ENCODE assay signal across 8 mouse cellular contexts in the genomic region with DNA sequence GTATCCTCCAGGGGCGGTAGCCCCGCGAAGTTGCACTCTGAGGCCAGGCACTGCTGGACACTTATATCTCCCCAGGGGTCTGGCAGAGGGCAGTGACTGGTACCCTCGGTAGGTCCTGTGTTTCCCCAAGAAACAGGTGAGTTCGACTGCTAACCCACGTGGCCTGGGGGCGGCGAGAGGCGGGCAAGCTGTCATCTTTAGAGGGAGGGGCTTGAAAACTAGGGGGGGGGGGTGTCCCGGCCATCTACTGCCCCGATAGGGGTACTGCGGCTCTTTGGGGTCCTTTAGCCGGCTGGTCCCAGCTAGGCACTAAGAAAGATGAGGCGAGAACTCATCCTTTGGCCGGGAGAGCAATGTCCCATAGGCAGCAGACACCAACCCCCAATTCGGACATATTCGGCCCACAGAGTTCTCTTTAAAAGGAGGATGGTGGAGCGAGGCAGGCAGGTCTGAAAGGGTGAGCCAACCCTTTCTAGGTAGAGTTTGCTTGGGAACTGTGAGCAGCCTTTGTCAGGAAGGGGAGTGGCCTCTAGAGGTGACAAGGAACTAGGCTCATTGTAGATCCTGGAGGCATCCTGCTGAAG. TPM values are rescaled to one million over a fixed set of nuclear protein-coding genes. Genes with fewer than 3 reads are reported as not detected.
DNase-seq lines count a peak whose midpoint lies in the region; ATAC-seq and TF ChIP-seq lines count a peak whose summit lies in the region.

No protein-coding gene starts in this region.

- no peak for TF ChIP-seq POLR2A in liver, adult 2 months (IDR thresholded peaks at IDR 0.05; ENCODE audit: extremely low read depth, insufficient read depth, low read length)
- TF ChIP-seq POLR2A in MEL (IDR thresholded peaks at IDR 0.05; ENCODE audit: control insufficient read depth in 1 of 2, insufficient read depth in 1 of 2, low read depth in 1 of 2, low read length in 2 of 2, poor library complexity in 1 of 2): no peak

- peak; percentile 79 for ATAC-seq in hindbrain, embryonic 12.5 days (ENCODE audit: low FRiP score)
- peak; percentile 76 for ATAC-seq in limb, embryonic 15.5 days (ENCODE audit: insufficient number of reproducible peaks, low FRiP score, low TSS enrichment, low read depth)
- peak; percentile 9; the same call in 1 of the 2 replicates for ATAC-seq in neutrophil, adult 5-6 weeks (ENCODE audit: extremely low read depth, insufficient number of reproducible peaks, low FRiP score, poor library complexity, severe bottlenecking)

- under 1% methylated on average over 18 of the region's 18 CpGs for WGBS in liver, adult 2 months
- WGBS in hindbrain, embryonic 12.5 days: 0% methylated on average over 18 of the region's 18 CpGs
- under 1% methylated on average over 18 of the region's 18 CpGs for WGBS in limb, embryonic 15.5 days

- no peaks in the 10 kb centered on the region for H3K9me3 ChIP-seq in MEL (replicated peaks; ENCODE audit: insufficient read depth, low read length)
- H3K9me3 ChIP-seq in hindbrain, embryonic 12.5 days (replicated peaks): no peaks in the 10 kb centered on the region
- H3K9me3 ChIP-seq in limb, embryonic 15.5 days: no peaks in the 10 kb centered on the region

- peak overlapping the region; percentile 83 for H3K4me2 ChIP-seq in hindbrain, embryonic 12.5 days (replicated peaks)
- peak overlapping the region; percentile 85 for H3K4me2 ChIP-seq in limb, embryonic 15.5 days

- TF ChIP-seq EP300 in MEL (IDR thresholded peaks at IDR 0.05; ENCODE audit: low read depth in 1 of 2, low read length in 2 of 2): no peak

- peak overlapping the region; percentile 63 for H3K4me3 ChIP-seq in liver, adult 2 months (ENCODE audit: insufficient read depth, low read depth, low read length)
- peak overlapping the region; percentile 96 for H3K4me3 ChIP-seq in MEL (ENCODE audit: control insufficient read depth in 1 of 2, insufficient read depth in 1 of 2, low read depth in 2 of 2, low read length in 2 of 2)
- peak overlapping the region; percentile 80 for H3K4me3 ChIP-seq in hindbrain, embryonic 12.5 days
- H3K4me3 ChIP-seq in limb, embryonic 15.5 days: peak overlapping the region; percentile 76

- no peaks in the 10 kb centered on the region for H3K27me3 ChIP-seq in liver, adult 2 months (ENCODE audit: control insufficient read depth, insufficient read depth, low read length)
- peaks cover 3 to 6% of the 10 kb centered on the region in 2 experiments; a peak in 3 of 4 replicates for H3K27me3 ChIP-seq in MEL (ENCODE audit: control insufficient read depth in 1 of 2, insufficient read depth in 2 of 2, low read length in 2 of 2)
- H3K27me3 ChIP-seq in hindbrain, embryonic 12.5 days: peaks cover 16% of the 10 kb centered on the region
- 0 out of 2 replicates have a peak, but pooled peaks cover 5% of the 10 kb centered on the region for H3K27me3 ChIP-seq in limb, embryonic 15.5 days

- H3K27ac ChIP-seq in liver, adult 2 months (replicated peaks; ENCODE audit: insufficient read depth, low read depth, low read length): peak overlapping the region; percentile 40
- peak overlapping the region; percentile 45 for H3K27ac ChIP-seq in MEL (ENCODE audit: control insufficient read depth, low read depth, low read length)
- H3K27ac ChIP-seq in hindbrain, embryonic 12.5 days: peak overlapping the region; percentile 70
- peak overlapping the region; percentile 72 for H3K27ac ChIP-seq in limb, embryonic 15.5 days

- H3K4me1 ChIP-seq in liver, adult 2 months (ENCODE audit: control insufficient read depth, insufficient read depth, low read length): peaks cover 3% of the 10 kb centered on the region; the same call in 1 of the 2 replicates
- H3K4me1 ChIP-seq in MEL (ENCODE audit: control insufficient read depth in 1 of 2, insufficient read depth in 2 of 2, low read length in 2 of 2): no peaks in the 10 kb centered on the region
- H3K4me1 ChIP-seq in hindbrain, embryonic 12.5 days: peaks cover 9% of the 10 kb centered on the region
- H3K4me1 ChIP-seq in limb, embryonic 15.5 days: peaks cover 10% of the 10 kb centered on the region

- DNase-seq in liver, adult 2 months (ENCODE audit: extremely low read depth, low read depth, low spot score): peak; percentile 50
- no peak for DNase-seq in liver
- peak; percentile 78 for DNase-seq in MEL (ENCODE audit: low read depth, low spot score)
- DNase-seq in embryo, embryonic 10.5 days (ENCODE audit: low spot score): peak; percentile 48
- DNase-seq in layer of hippocampus, adult 9-10 months (ENCODE audit: low spot score): no peak

- no peak for TF ChIP-seq RAD21 in MEL (IDR thresholded peaks at IDR 0.05; ENCODE audit: low read depth, low read length)

- no peak for TF ChIP-seq CTCF in liver, adult 2 months (IDR thresholded peaks at IDR 0.05; ENCODE audit: low read depth, low read length)
- no peak; a peak in 1 of 6 replicates for TF ChIP-seq CTCF in MEL (IDR thresholded peaks at IDR 0.05 in 2 of 3, conservative IDR thresholded peaks at IDR 0.05 in 1 of 3; ENCODE audit: control insufficient read depth in 1 of 3, insufficient read depth in 1 of 3, low read depth in 2 of 3, low read length in 3 of 3, poor library complexity in 1 of 3, severe bottlenecking in 1 of 3)

- H3K79me2 ChIP-seq in liver, adult 2 months (ENCODE audit: control insufficient read depth, insufficient read depth, low read length): peaks cover 14% of the 10 kb centered on the region; the same call in 1 of the 2 replicates
- H3K79me2 ChIP-seq in MEL (ENCODE audit: control insufficient read depth, insufficient read depth, low read length, poor library complexity): no peaks in the 10 kb centered on the region; the same call in 1 of the 2 replicates

- peaks cover 6% of the 10 kb centered on the region; the same call in 1 of the 2 replicates for H3K36me3 ChIP-seq in liver, adult 2 months (ENCODE audit: control insufficient read depth, insufficient read depth, low read length)
- H3K36me3 ChIP-seq in MEL (ENCODE audit: control insufficient read depth in 1 of 2, insufficient read depth in 2 of 2, low read length in 2 of 2): no peaks in the 10 kb centered on the region; a peak in 1 of 4 replicates
- no peaks in the 10 kb centered on the region for H3K36me3 ChIP-seq in hindbrain, embryonic 12.5 days
- H3K36me3 ChIP-seq in limb, embryonic 15.5 days: no peaks in the 10 kb centered on the region

- H3K9ac ChIP-seq in liver, adult 2 months (ENCODE audit: low read depth, low read length): peak overlapping the region; percentile 69
- peak overlapping the region; percentile 93 for H3K9ac ChIP-seq in MEL (ENCODE audit: control insufficient read depth, low read depth, low read length, poor library complexity, severe bottlenecking)
- peak overlapping the region; percentile 76 for H3K9ac ChIP-seq in hindbrain, embryonic 12.5 days
- H3K9ac ChIP-seq in limb, embryonic 15.5 days: peak overlapping the region; percentile 73

RNA-seq across cellular contexts. Expression of a gene that starts 0.4 kb away (rescaled TPM):
- 9.2 and 12.4 TPM in 2 replicates for total RNA-seq in liver, adult 2 months (2014; rRNA removed)
- polyA plus RNA-seq in liver, adult 2 months (2012; rRNA removed): 29.2 and 29.6 TPM in 2 replicates
- 10.1 and 11.5 TPM in 2 replicates for total RNA-seq in MEL (2012; rRNA removed)
- 10 to 100 TPM in 1 of 2 experiments, not detected in 1; 13.5 TPM for polyA plus RNA-seq in MEL (2012; ENCODE audit: insufficient read depth in 1 of 2, insufficient read length in 2 of 2, low read depth in 1 of 2, low replicate concordance in 2 of 2, missing spikeins in 1 of 2)
- polyA plus RNA-seq in hindbrain, embryonic 12.5 days (2016; fragmentation: Nextera tagmentation; extraction: Ambion mirVana): 17.1 and 20.1 TPM in 2 replicates
- 15.9 and 16.9 TPM in 2 replicates for polyA plus RNA-seq in limb, embryonic 15.5 days (2015; fragmentation: Nextera tagmentation; extraction: Ambion mirVana)
- total RNA-seq in neutrophil, adult 5-6 weeks (2017): 18.4 and 20.3 TPM in 2 replicates

RNA-seq across cellular contexts. Expression of a gene that starts 15.3 kb away (rescaled TPM):
- 31.8 and 34.4 TPM in 2 replicates for total RNA-seq in liver, adult 2 months (2014; rRNA removed)
- polyA plus RNA-seq in liver, adult 2 months (2012; rRNA removed): 8.3 and 9.9 TPM in 2 replicates
- total RNA-seq in MEL (2012; rRNA removed): 54.2 and 55.8 TPM in 2 replicates
- polyA plus RNA-seq in MEL (2012; ENCODE audit: insufficient read depth in 1 of 2, insufficient read length in 2 of 2, low read depth in 1 of 2, low replicate concordance in 2 of 2, missing spikeins in 1 of 2): 100 to 1,000 TPM in 1 of 2 experiments, 10 to 100 TPM in 1; 55.7 to 521 TPM
- polyA plus RNA-seq in hindbrain, embryonic 12.5 days (2016; fragmentation: Nextera tagmentation; extraction: Ambion mirVana): 125 and 135 TPM in 2 replicates
- 71.7 and 72.2 TPM in 2 replicates for polyA plus RNA-seq in limb, embryonic 15.5 days (2015; fragmentation: Nextera tagmentation; extraction: Ambion mirVana)
- total RNA-seq in neutrophil, adult 5-6 weeks (2017): 178 and 218 TPM in 2 replicates

RNA-seq across cellular contexts. Expression of a gene that starts 18.3 kb away (rescaled TPM):
- 0.18 and 0.27 TPM in 2 replicates for total RNA-seq in liver, adult 2 months (2014; rRNA removed)
- polyA plus RNA-seq in liver, adult 2 months (2012; rRNA removed): 0.70 and 1.2 TPM in 2 replicates
- 136 and 149 TPM in 2 replicates for total RNA-seq in MEL (2012; rRNA removed)
- 100 to 1,000 TPM in 1 of 2 experiments, not detected in 1; 133 TPM for polyA plus RNA-seq in MEL (2012; ENCODE audit: insufficient read depth in 1 of 2, insufficient read length in 2 of 2, low read depth in 1 of 2, low replicate concordance in 2 of 2, missing spikeins in 1 of 2)
- polyA plus RNA-seq in hindbrain, embryonic 12.5 days (2016; fragmentation: Nextera tagmentation; extraction: Ambion mirVana): 2.0 and 2.3 TPM in 2 replicates
- polyA plus RNA-seq in limb, embryonic 15.5 days (2015; fragmentation: Nextera tagmentation; extraction: Ambion mirVana): 7.0 and 10.3 TPM in 2 replicates
- 0.25 and 3.0 TPM in 2 replicates for total RNA-seq in neutrophil, adult 5-6 weeks (2017)

RNA-seq across cellular contexts. Expression of a gene that starts 39.9 kb away (rescaled TPM):
- not detected in 2 replicates for total RNA-seq in liver, adult 2 months (2014; rRNA removed)
- not detected in 2 replicates for polyA plus RNA-seq in liver, adult 2 months (2012; rRNA removed)
- total RNA-seq in MEL (2012; rRNA removed): not detected in 2 replicates
- not detected for polyA plus RNA-seq in MEL (2012; ENCODE audit: insufficient read depth in 1 of 2, insufficient read length in 2 of 2, low read depth in 1 of 2, low replicate concordance in 2 of 2, missing spikeins in 1 of 2)
- polyA plus RNA-seq in hindbrain, embryonic 12.5 days (2016; fragmentation: Nextera tagmentation; extraction: Ambion mirVana): not detected in 2 replicates
- not detected in 2 replicates for polyA plus RNA-seq in limb, embryonic 15.5 days (2015; fragmentation: Nextera tagmentation; extraction: Ambion mirVana)
- not detected in 2 replicates for total RNA-seq in neutrophil, adult 5-6 weeks (2017)

RNA-seq across cellular contexts. Expression of a gene that starts 47.1 kb away (rescaled TPM):
- total RNA-seq in liver, adult 2 months (2014; rRNA removed): 0.07 TPM in 1 of 2 replicates, not detected in the other
- not detected in 2 replicates for polyA plus RNA-seq in liver, adult 2 months (2012; rRNA removed)
- 0.08 and 0.39 TPM in 2 replicates for total RNA-seq in MEL (2012; rRNA removed)
- polyA plus RNA-seq in MEL (2012; ENCODE audit: insufficient read depth in 1 of 2, insufficient read length in 2 of 2, low read depth in 1 of 2, low replicate concordance in 2 of 2, missing spikeins in 1 of 2): under 1 TPM in 1 of 2 experiments, not detected in 1; 0.14 TPM
- 7.3 and 7.9 TPM in 2 replicates for polyA plus RNA-seq in hindbrain, embryonic 12.5 days (2016; fragmentation: Nextera tagmentation; extraction: Ambion mirVana)
- polyA plus RNA-seq in limb, embryonic 15.5 days (2015; fragmentation: Nextera tagmentation; extraction: Ambion mirVana): 5.8 and 6.7 TPM in 2 replicates
- not detected in 2 replicates for total RNA-seq in neutrophil, adult 5-6 weeks (2017)

Comparison
In these comparisons a context has a peak if more than half of its experiments do, and no peak if none do; other contexts are left out.
1. DNase-seq: peak in liver, adult 2 months (single experiment), MEL (single experiment) and embryo, embryonic 10.5 days (single experiment); none in liver (single experiment) and layer of hippocampus, adult 9-10 months (single experiment).
2. ATAC-seq: peak in every context shown above with its lines; median percentile 79 in hindbrain, embryonic 12.5 days; 76 in limb, embryonic 15.5 days; 9 in neutrophil, adult 5-6 weeks.
3. Peak in every context shown above with its lines, with median percentiles within 50 percentile points of each other: H3K27ac ChIP-seq, H3K4me3 ChIP-seq and H3K9ac ChIP-seq.